Comparison of ENCODE assay signal across 9 mouse cellular contexts in genomic region chr9:79719451-79719850, GRCm38 (mm10). TPM values are rescaled to one million over a fixed set of nuclear protein-coding genes. Genes with fewer than 3 reads are reported as not detected.
DNase-seq lines count a peak whose midpoint lies in the region; ATAC-seq and TF ChIP-seq lines count a peak whose summit lies in the region.
"Had no signal": no experiment of that assay in that cellular context is flagged by ENCODE, and none has a peak within 500 bp of the region (broad histone marks: within the 10 kb centered on the region; RNA-seq: fewer than 3 reads in every experiment).

No protein-coding gene starts in this region.

- H3K4me1 ChIP-seq in liver, adult 2 months (ENCODE audit: control insufficient read depth, insufficient read depth, low read length) = peaks cover 6% of the 10 kb centered on the region
- H3K4me1 ChIP-seq in forebrain, embryonic 11.5 days (replicated peaks; ENCODE audit: control insufficient read depth, insufficient read depth, low read length) = peaks cover 20% of the 10 kb centered on the region
- H3K4me1 ChIP-seq in liver, embryonic 15.5 days (replicated peaks) = peaks cover 7% of the 10 kb centered on the region; the same call in 1 of the 2 replicates
- peaks cover 54% of the 10 kb centered on the region for H3K4me1 ChIP-seq in neural tube, embryonic 15.5 days

- no peaks in the 10 kb centered on the region; the same call in 1 of the 2 replicates for H3K27me3 ChIP-seq in liver, adult 2 months (ENCODE audit: control insufficient read depth, insufficient read depth, low read length)
- peaks cover 32% of the 10 kb centered on the region for H3K27me3 ChIP-seq in forebrain, embryonic 11.5 days (ENCODE audit: control insufficient read depth, insufficient read depth, low read length)
- peaks cover 70% of the 10 kb centered on the region for H3K27me3 ChIP-seq in liver, embryonic 15.5 days
- H3K27me3 ChIP-seq in neural tube, embryonic 15.5 days (replicated peaks) = peaks cover 26% of the 10 kb centered on the region
- H3K27me3 ChIP-seq: Patski had no signal

- TF ChIP-seq POLR2A in liver, adult 2 months (IDR thresholded peaks at IDR 0.05; ENCODE audit: extremely low read depth, insufficient read depth, low read length) = no peak

- no peak for ATAC-seq in forebrain, embryonic 11.5 days (replicated peaks; ENCODE audit: low FRiP score)
- no peak for ATAC-seq in liver, embryonic 15.5 days (ENCODE audit: insufficient read depth)
- no peak; the same call in 1 of the 2 replicates for ATAC-seq in neural tube, embryonic 15.5 days (ENCODE audit: low FRiP score)

- 2% methylated on average over 28 of the region's 28 CpGs for WGBS in liver, adult 2 months
- under 1% methylated on average over 28 of the region's 28 CpGs for WGBS in forebrain, embryonic 11.5 days
- WGBS in liver, embryonic 15.5 days (ENCODE audit: insufficient replicate concordance) = 2% methylated on average over 28 of the region's 28 CpGs
- under 1% methylated on average over 28 of the region's 28 CpGs for WGBS in neural tube, embryonic 15.5 days

- H3K9me3 ChIP-seq in forebrain, embryonic 11.5 days (ENCODE audit: control insufficient read depth, low read length) = no peaks in the 10 kb centered on the region
- H3K9me3 ChIP-seq in liver, embryonic 15.5 days (replicated peaks) = no peaks in the 10 kb centered on the region
- no peaks in the 10 kb centered on the region for H3K9me3 ChIP-seq in neural tube, embryonic 15.5 days (replicated peaks)

- no peaks in the 10 kb centered on the region for H3K79me2 ChIP-seq in liver, adult 2 months (ENCODE audit: control insufficient read depth, insufficient read depth, low read length)

- no peaks in the 10 kb centered on the region for H3K36me3 ChIP-seq in liver, adult 2 months (ENCODE audit: control insufficient read depth, insufficient read depth, low read length)
- H3K36me3 ChIP-seq in forebrain, embryonic 11.5 days (ENCODE audit: control insufficient read depth, insufficient read depth, low read length) = no peaks in the 10 kb centered on the region
- no peaks in the 10 kb centered on the region for H3K36me3 ChIP-seq in liver, embryonic 15.5 days (replicated peaks)
- H3K36me3 ChIP-seq in neural tube, embryonic 15.5 days = no peaks in the 10 kb centered on the region

- peak; percentile 7 for DNase-seq in liver, adult 2 months (ENCODE audit: extremely low read depth, low read depth, low spot score)
- no peak for DNase-seq in liver
- peak; percentile 72 for DNase-seq in forebrain, embryonic 11.5 days (ENCODE audit: low spot score)
- peak; percentile 56 for DNase-seq in heart, postnatal 4 days
- DNase-seq in spleen, postnatal 14 days (ENCODE audit: low spot score in 2 of 2) = no peak
- DNase-seq in right cerebral cortex, postnatal 14 days = no peak

- H3K4me3 ChIP-seq in liver, adult 2 months (ENCODE audit: insufficient read depth, low read depth, low read length) = no peak overlapping the region
- H3K4me3 ChIP-seq in forebrain, embryonic 11.5 days (ENCODE audit: low read depth, low read length) = peak overlapping the region; percentile 50
- H3K4me3 ChIP-seq in liver, embryonic 15.5 days (replicated peaks) = 0 out of 2 replicates have a peak overlapping the region, but pooled peaks have one; percentile 38
- H3K4me3 ChIP-seq in neural tube, embryonic 15.5 days (replicated peaks) = peak overlapping the region; percentile 56

- no peak overlapping the region for H3K27ac ChIP-seq in liver, adult 2 months (replicated peaks; ENCODE audit: insufficient read depth, low read depth, low read length)
- no peak overlapping the region for H3K27ac ChIP-seq in forebrain, embryonic 11.5 days (ENCODE audit: low read depth, low read length)
- H3K27ac ChIP-seq in liver, embryonic 15.5 days (replicated peaks) = no peak overlapping the region
- H3K27ac ChIP-seq in neural tube, embryonic 15.5 days (replicated peaks) = no peak overlapping the region

- no peak for TF ChIP-seq CTCF in liver, adult 2 months (IDR thresholded peaks at IDR 0.05; ENCODE audit: low read depth, low read length)

- H3K9ac ChIP-seq in liver, adult 2 months (ENCODE audit: low read depth, low read length) = no peak overlapping the region
- peak overlapping the region; percentile 10 for H3K9ac ChIP-seq in forebrain, embryonic 11.5 days (ENCODE audit: low read length)
- H3K9ac ChIP-seq in liver, embryonic 15.5 days = no peak overlapping the region
- H3K9ac ChIP-seq in neural tube, embryonic 15.5 days (replicated peaks) = peak overlapping the region; percentile 56; the same call in 1 of the 2 replicates

- H3K4me2 ChIP-seq in forebrain, embryonic 11.5 days (ENCODE audit: low read depth, low read length, severe bottlenecking) = peak overlapping the region; percentile 87
- peak overlapping the region; percentile 61 for H3K4me2 ChIP-seq in liver, embryonic 15.5 days
- peak overlapping the region; percentile 95 for H3K4me2 ChIP-seq in neural tube, embryonic 15.5 days

RNA-seq across cellular contexts. Expression of gene Col12a1, which starts 0.8 kb away (rescaled TPM):
- 0.60 and 1.0 TPM in 2 replicates for total RNA-seq in liver, adult 2 months (2014; rRNA removed)
- polyA plus RNA-seq in liver, adult 2 months (2012; rRNA removed) = 1.7 and 1.8 TPM in 2 replicates
- polyA plus RNA-seq in forebrain, embryonic 11.5 days (2014; fragmentation: Nextera tagmentation; extraction: Ambion mirVana) = 12.1 and 12.5 TPM in 2 replicates
- 10 to 100 TPM; 17.6 to 20.2 TPM for total RNA-seq in heart, postnatal 4 days (2021)
- 1.7 TPM in 2 replicates for polyA plus RNA-seq in liver, embryonic 15.5 days (2015; fragmentation: Nextera tagmentation; extraction: Ambion mirVana)
- 20.5 and 21.2 TPM in 2 replicates for polyA plus RNA-seq in neural tube, embryonic 15.5 days (2015; fragmentation: Nextera tagmentation; extraction: Ambion mirVana)

RNA-seq across cellular contexts. Expression of gene Cox7a2, which starts 40.2 kb away (rescaled TPM):
- total RNA-seq in liver, adult 2 months (2014; rRNA removed) = 458 and 539 TPM in 2 replicates
- polyA plus RNA-seq in liver, adult 2 months (2012; rRNA removed) = 163 and 249 TPM in 2 replicates
- polyA plus RNA-seq in forebrain, embryonic 11.5 days (2014; fragmentation: Nextera tagmentation; extraction: Ambion mirVana) = 531 and 572 TPM in 2 replicates
- 100 to 1,000 TPM; 924 to 968 TPM for total RNA-seq in heart, postnatal 4 days (2021)
- polyA plus RNA-seq in liver, embryonic 15.5 days (2015; fragmentation: Nextera tagmentation; extraction: Ambion mirVana) = 387 and 436 TPM in 2 replicates
- 849 and 1,018 TPM in 2 replicates for polyA plus RNA-seq in neural tube, embryonic 15.5 days (2015; fragmentation: Nextera tagmentation; extraction: Ambion mirVana)

Comparison
In these comparisons a context has a peak if more than half of its experiments do, and no peak if none do; other contexts are left out.
1. DNase-seq: peak in liver, adult 2 months (single experiment), forebrain, embryonic 11.5 days (single experiment) and heart, postnatal 4 days (single experiment); none in liver (single experiment), spleen, postnatal 14 days (0 of 2) and right cerebral cortex, postnatal 14 days (single experiment).
2. H3K9ac ChIP-seq: peak in forebrain, embryonic 11.5 days (single experiment) and neural tube, embryonic 15.5 days (single experiment); none in liver, adult 2 months (single experiment) and liver, embryonic 15.5 days (single experiment).
3. Peak in every context shown above with its lines, with median percentiles within 50 percentile points of each other: H3K4me2 ChIP-seq.